Mouse (Mus musculus) skeletal muscle tissue, adult 2 months (tissue): ENCODE measurements around the gene Lrp8.
A peak's percentile ranks its signal among the peaks of the same experiment; 100 is the strongest.

ENCODE experiments used
- DNase-seq: peaks from one replicate; pipeline ENCODE4 v3.0.0-alpha.2; 2012; ENCODE audit warnings: low read depth, low spot score

The Lrp8 gene

GRCm38 (mm10) chr4:107921152-107921695 is 119.2 kb downstream of the Lrp8 start:
- no peak for DNase-seq

- no peak for DNase-seq
Measured at GRCm38 (mm10) chr4:107921952-107922351, 119.9 kb downstream of the Lrp8 start.

GRCm38 (mm10) chr4:107923145-107923802 is 121.2 kb downstream of the Lrp8 start, which contains the start of gene Cpt2:
TSS of gene Cpt2 (minus strand) at chr4:107923610.
- DNase-seq: peak; percentile 97

- DNase-seq: no peak
Measured at GRCm38 (mm10) chr4:107923803-107924194, 121.7 kb downstream of the Lrp8 start.
